Mouse (Mus musculus) hindbrain, embryonic 11.5 days (tissue): ENCODE measurements around the gene Gm826. TPM values are rescaled to one million over a fixed set of nuclear protein-coding genes. Genes with fewer than 3 reads are reported as not detected.

Source experiments
- ATAC-seq: fragments of 200-750 bp; cut with Nextera tagmentation; 2 replicates; pipeline ENCODE4 v1.8.0; 2017; ENCODE audit warnings: mild to moderate bottlenecking, moderate TSS enrichment, moderate library complexity; ENCODE audit not compliant: low FRiP score
- DNase-seq: peaks from one replicate; pipeline ENCODE4 v3.0.0-alpha.2; 2015; ENCODE audit warnings: low spot score
- H3K27ac ChIP-seq: fragments of 300-500 bp; sonication (generic); 2 replicates; pipeline ENCODE4 v1.5.1; 2014; ENCODE audit warnings: mild to moderate bottlenecking, low read depth, low read length
- H3K27me3 ChIP-seq: fragments of 300-500 bp; sonication (generic); 2 replicates; pipeline ENCODE4 v1.6.1; 2014; ENCODE audit warnings: mild to moderate bottlenecking, low read length, moderate library complexity, mixed read lengths; ENCODE audit not compliant: control insufficient read depth, insufficient read depth
- H3K36me3 ChIP-seq: fragments of 300-500 bp; sonication (generic); 2 replicates; pipeline ENCODE4 v1.6.1; 2014; ENCODE audit warnings: mild to moderate bottlenecking, low read length, moderate library complexity, mixed read lengths; ENCODE audit not compliant: control insufficient read depth, insufficient read depth
- H3K4me1 ChIP-seq: fragments of 300-500 bp; sonication (generic); replicated peaks from 2 replicates; pipeline ENCODE4 v1.6.1; 2014; ENCODE audit warnings: low read length, mixed read lengths; ENCODE audit not compliant: control insufficient read depth, insufficient read depth
- H3K4me2 ChIP-seq: fragments of 300-500 bp; sonication (generic); replicated peaks from 2 replicates; pipeline ENCODE4 v1.6.1; 2014; ENCODE audit warnings: mild to moderate bottlenecking, low read depth, low read length
- H3K4me3 ChIP-seq: fragments of 300-500 bp; sonication (generic); 2 replicates; pipeline ENCODE4 v1.5.1; 2014; ENCODE audit warnings: low read depth, low read length
- H3K9ac ChIP-seq: fragments of 300-500 bp; sonication (generic); 2 replicates; pipeline ENCODE4 v1.6.1; 2014; ENCODE audit warnings: low read depth, low read length
- H3K9me3 ChIP-seq: fragments of 300-500 bp; sonication (generic); 2 replicates; pipeline ENCODE4 v1.6.1; 2016; ENCODE audit warnings: low read length; ENCODE audit not compliant: control insufficient read depth
- WGBS: fragments of 180-500 bp; shearing (Covaris S2); extraction: QIAGEN DNeasy Blood & Tissue Kit; methylation state at CpG from one replicate; pipeline ENCODE4 v1.1.7; 2014; 5-methylcytosine and 5-hydroxymethylcytosine counted together
- polyA plus RNA-seq: library from polyadenylated mRNA; unstranded; fragments of >200 nt; fragmentation: Nextera tagmentation; extraction: Ambion mirVana; gene quantifications from 2 replicates; pipeline ENCODE4 v1.2.1, GENCODE M21; 2014

Gm826 gene
- polyA plus RNA-seq, 1 experiment from 2014 or later, result 0.45 TPM

DNA sequence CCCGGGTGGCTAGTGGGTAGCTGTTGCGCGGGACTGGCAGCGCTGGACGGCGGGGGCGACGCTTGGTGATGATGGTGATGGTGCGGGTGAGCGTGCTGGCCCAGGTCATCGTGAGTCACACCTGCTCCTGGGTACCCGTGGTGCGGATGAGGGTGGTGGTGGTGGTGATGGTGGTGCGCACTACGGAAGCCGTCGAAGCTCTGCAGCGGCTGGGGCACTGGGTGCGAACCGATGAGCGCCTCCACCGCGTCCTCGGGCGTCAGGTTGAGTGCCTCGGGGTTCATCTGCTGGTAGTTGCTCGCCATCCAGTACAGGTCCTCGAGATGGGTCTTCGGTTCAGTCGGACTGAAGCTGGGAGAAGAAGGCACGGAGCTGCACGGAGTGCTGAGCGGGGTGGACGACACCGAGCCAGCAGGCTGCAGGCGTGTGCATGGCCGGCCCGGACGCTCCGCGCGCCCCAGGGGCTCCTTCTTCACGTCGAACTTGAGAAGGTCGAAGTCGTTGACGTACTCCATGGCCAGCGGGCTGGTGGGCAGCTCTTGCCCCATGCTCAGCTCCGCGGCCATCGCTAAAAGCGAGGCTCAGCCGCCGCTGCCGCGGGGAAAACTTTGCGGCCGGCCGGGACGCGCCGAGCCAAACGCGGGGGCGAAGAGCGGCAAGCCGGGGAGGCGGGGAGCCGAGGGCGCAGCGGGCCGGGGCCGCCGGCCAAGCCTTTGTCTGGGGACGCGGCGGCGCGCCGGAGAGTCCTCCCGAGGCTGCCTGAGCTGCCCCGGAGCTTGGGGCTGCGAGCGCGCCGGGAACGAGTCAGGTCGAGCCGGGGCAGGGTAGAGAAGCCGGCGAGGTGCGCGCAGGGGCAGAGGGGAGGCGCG lies 32.4 kb upstream of the Gm826 start:
- H3K27ac ChIP-seq, result peak overlapping the region; percentile 88
- H3K36me3 ChIP-seq, result no peaks in the 10 kb centered on the region
- H3K4me1 ChIP-seq, result peaks cover 12% of the 10 kb centered on the region; the same call in 1 of the 2 replicates
- H3K4me2 ChIP-seq, result peak overlapping the region; percentile 97
- H3K9ac ChIP-seq, result peak overlapping the region; percentile 77
- H3K9me3 ChIP-seq, result no peaks in the 10 kb centered on the region
- 1% methylated on average over 69 of the region's 95 CpGs for WGBS
- DNase-seq (peak; percentile 72), ATAC-seq (peak; percentile 31)
- peaks cover 73% of the 10 kb centered on the region for H3K27me3 ChIP-seq
- H3K4me3 ChIP-seq, result peak overlapping the region; percentile 52

DNA sequence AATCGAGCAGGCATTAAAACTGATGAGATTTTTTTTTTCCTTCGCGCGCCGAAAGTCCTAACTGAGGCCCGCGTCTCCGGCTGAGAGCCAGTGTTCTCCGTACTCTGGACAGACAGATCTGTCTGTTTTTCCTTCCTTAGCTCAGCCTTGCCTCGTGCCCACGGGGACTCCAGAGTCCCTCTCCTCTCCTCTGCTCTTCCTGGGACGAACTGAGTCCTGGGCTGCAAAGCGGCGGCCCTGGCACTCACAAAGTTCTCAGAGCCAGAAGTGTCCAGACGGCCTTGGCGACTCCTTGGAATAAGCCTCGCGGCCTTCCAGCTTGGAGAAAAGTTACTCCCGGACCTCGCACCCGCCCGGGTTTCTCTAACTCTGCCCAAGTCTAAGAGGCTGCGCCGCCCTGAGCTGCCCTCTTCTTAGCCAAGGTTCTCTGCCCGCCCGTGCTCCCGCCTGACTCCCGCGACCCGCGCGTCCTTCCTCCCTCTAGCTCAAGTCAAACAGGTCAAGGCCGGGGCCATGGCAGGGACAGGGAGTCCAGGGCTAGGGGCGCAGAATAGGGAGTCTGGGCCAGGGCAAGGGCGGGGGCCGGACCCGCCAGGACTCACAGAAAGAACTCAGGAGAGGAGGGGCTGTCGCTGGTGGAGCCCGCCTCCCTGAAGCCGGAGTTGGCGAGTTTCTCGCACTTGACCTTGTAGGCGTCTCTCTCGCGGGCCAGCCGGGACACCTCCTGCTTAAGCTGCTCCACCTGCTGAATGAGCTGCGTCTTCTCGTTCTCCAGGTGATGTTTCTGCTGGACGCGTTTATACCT lies 31.3 kb upstream of the Gm826 start:
- no peaks in the 10 kb centered on the region for H3K9me3 ChIP-seq
- no peak overlapping the region for H3K27ac ChIP-seq
- H3K9ac ChIP-seq, result no peak overlapping the region
- H3K4me3 ChIP-seq, result peak overlapping the region; percentile 52
- no peaks in the 10 kb centered on the region for H3K36me3 ChIP-seq
- under 1% methylated on average over 50 of the region's 50 CpGs for WGBS
- ATAC-seq, result no peak
- H3K27me3 ChIP-seq, result peaks cover 71% of the 10 kb centered on the region
- peak overlapping the region; percentile 97 for H3K4me2 ChIP-seq
- peaks cover 11% of the 10 kb centered on the region; the same call in 1 of the 2 replicates for H3K4me1 ChIP-seq
- DNase-seq, result peak; percentile 67

DNA sequence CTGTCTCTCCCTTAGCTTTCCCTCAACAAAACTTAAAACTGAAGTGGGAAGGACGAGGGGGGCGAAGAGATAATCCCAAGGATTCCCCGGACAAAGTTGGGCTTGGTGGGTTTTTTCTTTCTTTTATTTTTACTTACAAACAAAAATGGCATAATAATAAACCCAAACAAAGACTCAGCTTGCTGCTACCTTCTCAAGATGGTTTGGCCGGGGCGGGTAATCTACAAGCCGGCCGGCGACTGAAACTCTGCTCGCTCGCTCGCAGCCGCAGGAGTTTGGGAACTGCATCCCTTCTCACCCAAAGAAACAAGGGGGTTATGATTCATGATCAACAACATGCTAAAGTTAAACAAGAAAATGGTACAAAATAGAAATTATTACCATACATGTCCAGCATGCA lies 30.7 kb upstream of the Gm826 start:
- Histone ChIP-seq H3K4me1 (peaks cover 8% of the 10 kb centered on the region; the same call in 1 of the 2 replicates), H3K36me3 (no peaks in the 10 kb centered on the region), H3K27me3 (peaks cover 72% of the 10 kb centered on the region), H3K4me2 (peak overlapping the region; percentile 97; the same call in 1 of the 2 replicates), H3K27ac (no peak overlapping the region), H3K9me3 (no peaks in the 10 kb centered on the region), H3K9ac (no peak overlapping the region), H3K4me3 (peak overlapping the region; percentile 52)
- whole genome bisulfite sequencing, result under 1% methylated on average over 12 of the region's 12 CpGs
- ATAC-seq (no peak), DNase-seq (peak; percentile 45)

DNA sequence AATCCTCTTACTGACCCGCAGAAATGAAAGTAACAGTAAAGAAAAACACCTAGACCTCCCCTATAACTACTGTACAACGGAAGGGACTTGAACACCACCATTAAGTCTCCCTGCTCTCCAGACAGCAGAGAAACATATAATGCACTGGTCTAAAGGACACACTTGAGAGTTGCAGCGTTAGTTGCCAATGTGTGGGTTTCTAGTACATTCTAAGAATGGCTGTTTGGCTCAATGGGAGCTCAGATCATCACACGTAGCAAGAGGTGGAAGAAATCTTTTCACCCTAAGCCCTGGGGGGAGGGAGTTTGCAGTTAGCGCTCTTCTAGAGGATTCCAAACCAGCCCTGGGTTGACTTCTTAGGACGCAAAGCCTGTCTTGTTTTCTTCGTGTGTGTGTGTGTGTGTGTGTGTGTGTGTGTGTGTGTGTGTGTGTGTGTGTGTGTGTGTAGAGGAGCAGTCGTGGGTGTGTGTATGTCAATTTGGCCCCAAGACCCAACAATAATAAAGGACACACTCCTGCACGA lies 30.2 kb upstream of the Gm826 start:
- H3K4me2 ChIP-seq, result no peak overlapping the region
- H3K4me1 ChIP-seq, result peaks cover 8% of the 10 kb centered on the region; the same call in 1 of the 2 replicates
- peak overlapping the region; percentile 52 for H3K4me3 ChIP-seq
- DNase-seq (peak; percentile 61), ATAC-seq (no peak)
- WGBS, result 2% methylated on average over 9 of the region's 9 CpGs
- H3K9me3 ChIP-seq, result no peaks in the 10 kb centered on the region
- no peak overlapping the region for H3K27ac ChIP-seq
- no peaks in the 10 kb centered on the region for H3K36me3 ChIP-seq
- no peak overlapping the region for H3K9ac ChIP-seq
- peaks cover 72% of the 10 kb centered on the region for H3K27me3 ChIP-seq

DNA sequence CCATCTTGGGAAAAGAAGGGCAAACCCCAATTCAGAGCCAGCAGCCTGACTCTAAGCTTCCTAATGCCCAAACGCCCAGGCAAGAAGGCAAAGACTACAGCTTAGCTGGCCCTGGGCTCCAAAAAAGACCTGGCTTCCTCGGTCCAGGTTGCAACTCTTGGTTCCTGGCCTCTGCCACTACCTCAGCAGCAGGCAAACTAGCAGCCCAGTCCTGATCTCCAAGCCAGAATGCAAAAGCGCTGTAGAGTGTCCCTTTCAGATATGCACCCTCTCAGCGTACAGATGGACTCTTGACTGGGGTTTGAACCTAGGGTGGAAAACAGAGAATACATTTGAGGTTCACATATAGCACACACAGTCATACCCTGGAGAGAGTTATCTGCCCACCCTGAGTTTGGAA lies 29.2 kb upstream of the Gm826 start:
- Histone ChIP-seq H3K9me3 (no peaks in the 10 kb centered on the region), H3K4me1 (0 out of 2 replicates have a peak, but pooled peaks cover 6% of the 10 kb centered on the region), H3K36me3 (no peaks in the 10 kb centered on the region), H3K4me2 (no peak overlapping the region), H3K4me3 (no peak overlapping the region), H3K27ac (no peak overlapping the region), H3K27me3 (peaks cover 72% of the 10 kb centered on the region), H3K9ac (no peak overlapping the region)
- WGBS, result 12% methylated on average over 4 of the region's 4 CpGs
- DNase-seq (peak; percentile 48), ATAC-seq (no peak)

DNA sequence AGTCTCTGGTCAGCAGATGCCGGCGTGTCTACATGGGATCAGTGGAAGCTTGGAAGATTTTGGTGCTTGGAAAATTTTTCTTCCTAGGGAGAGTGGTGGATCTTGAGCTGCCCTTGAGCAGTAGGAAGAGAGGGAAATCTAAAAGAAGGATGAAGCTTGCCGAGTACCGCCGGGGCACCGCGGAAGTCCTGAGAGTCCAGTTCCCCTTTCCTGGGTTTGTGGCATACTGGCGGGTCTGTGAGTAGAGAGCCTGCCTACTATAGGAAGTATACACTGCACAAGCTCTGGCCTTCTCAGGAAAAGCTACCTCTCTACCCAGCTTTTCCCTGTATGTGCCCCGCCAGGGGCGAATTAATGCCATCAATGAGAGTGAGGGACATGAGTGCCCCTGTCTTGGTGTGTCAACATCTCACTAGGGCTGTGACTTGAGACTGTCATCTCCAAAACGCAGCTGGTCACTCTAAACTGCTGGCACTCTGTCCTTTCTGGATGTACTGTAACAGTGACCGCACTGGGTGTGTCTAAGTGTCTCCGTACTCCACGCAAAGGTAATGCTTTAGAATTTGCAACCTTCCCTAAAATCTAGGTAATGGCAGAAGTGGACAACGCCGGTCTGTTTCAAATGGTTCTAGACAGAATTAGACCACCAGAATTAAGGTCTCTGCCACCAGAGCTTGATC lies 27.6 kb upstream of the Gm826 start:
- H3K27me3 ChIP-seq, result peaks cover 73% of the 10 kb centered on the region
- 3% methylated on average over 16 of the region's 16 CpGs for WGBS
- 0 out of 2 replicates have a peak, but pooled peaks cover 6% of the 10 kb centered on the region for H3K4me1 ChIP-seq
- no peak overlapping the region for H3K27ac ChIP-seq
- ATAC-seq (no peak), DNase-seq (peak; percentile 39)
- H3K4me3 ChIP-seq, result no peak overlapping the region
- no peaks in the 10 kb centered on the region for H3K9me3 ChIP-seq
- H3K9ac ChIP-seq, result no peak overlapping the region
- no peaks in the 10 kb centered on the region for H3K36me3 ChIP-seq
- no peak overlapping the region for H3K4me2 ChIP-seq

DNA sequence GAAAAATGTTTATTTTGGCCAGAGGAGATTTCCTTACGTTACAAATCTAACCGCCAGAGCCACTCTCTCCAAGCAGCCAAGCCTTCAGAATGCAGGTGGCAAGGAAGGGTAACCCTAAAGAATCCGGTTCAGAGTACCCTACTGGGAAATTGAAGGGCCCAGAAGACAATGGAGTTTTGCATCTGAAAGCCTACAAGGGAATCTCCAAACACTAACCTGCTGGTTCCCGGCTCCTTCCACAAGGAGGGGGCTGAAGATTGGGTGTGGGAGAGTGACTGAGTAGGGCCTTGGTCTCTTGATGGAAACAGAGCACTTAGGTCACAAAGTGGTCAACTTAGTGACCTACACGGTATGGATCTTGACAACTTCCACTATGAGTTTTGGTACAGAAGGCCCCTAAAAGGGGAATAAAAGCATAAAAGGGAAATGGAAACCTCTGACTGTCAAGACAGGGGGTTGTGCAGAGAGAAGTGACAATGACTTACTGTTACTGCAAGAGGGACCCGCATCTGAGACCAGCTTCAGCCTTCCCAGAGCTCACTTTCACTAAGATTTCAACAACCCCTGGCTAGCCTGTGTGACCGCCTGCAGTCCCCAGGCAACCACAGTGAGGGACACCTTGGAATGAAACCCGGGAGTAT lies 26.4 kb upstream of the Gm826 start:
- DNase-seq, result peak; percentile 48
- H3K4me2 ChIP-seq, result no peak overlapping the region
- peaks cover 64% of the 10 kb centered on the region for H3K27me3 ChIP-seq
- no peak for ATAC-seq
- H3K36me3 ChIP-seq, result no peaks in the 10 kb centered on the region
- no peak overlapping the region for H3K9ac ChIP-seq
- H3K4me3 ChIP-seq, result no peak overlapping the region
- H3K27ac ChIP-seq, result no peak overlapping the region
- H3K4me1 ChIP-seq, result 0 out of 2 replicates have a peak, but pooled peaks cover 2% of the 10 kb centered on the region
- no peaks in the 10 kb centered on the region for H3K9me3 ChIP-seq
- 2% methylated on average over 8 of the region's 8 CpGs for WGBS

DNA sequence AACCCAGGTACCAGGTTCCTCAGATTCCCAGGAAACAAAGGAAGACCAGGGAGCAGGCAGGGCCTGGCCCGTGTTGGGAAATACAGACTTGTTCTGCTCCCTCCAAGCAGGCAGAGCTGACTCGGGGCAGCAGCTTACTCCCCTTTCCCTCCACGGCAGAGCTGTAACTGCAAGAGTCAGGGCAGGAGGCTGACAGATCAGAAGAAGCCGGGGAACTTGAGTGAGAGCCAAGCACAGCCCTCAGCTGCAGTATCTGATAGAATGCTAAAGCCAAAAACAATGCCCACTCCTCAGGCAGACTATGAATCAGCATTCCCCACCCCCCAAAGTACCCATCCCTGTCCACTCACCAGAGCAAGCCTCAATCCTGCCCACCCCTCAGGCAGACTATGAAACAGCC lies 24.9 kb upstream of the Gm826 start:
- ATAC-seq (no peak), DNase-seq (no peak)
- Histone ChIP-seq H3K27me3 (peaks cover 56% of the 10 kb centered on the region), H3K27ac (no peak overlapping the region), H3K9ac (no peak overlapping the region), H3K4me3 (no peak overlapping the region), H3K9me3 (no peaks in the 10 kb centered on the region), H3K36me3 (no peaks in the 10 kb centered on the region), H3K4me2 (no peak overlapping the region), H3K4me1 (no peaks in the 10 kb centered on the region)
- 8% methylated on average over 4 of the region's 4 CpGs for WGBS
